Mouse (Mus musculus): Measurements from ENCODE around the gene 9130213A22Rik. TPM values are rescaled to one million over a fixed set of nuclear protein-coding genes. Genes with fewer than 3 reads are reported as not detected.

Gene 9130213A22Rik
- polyA plus RNA-seq, 1 experiment: 0.78 TPM

- no peak for DNase-seq (ENCODE audit: low spot score)
Measured at GRCm38 (mm10) chr11:69106842-69107241, 15.5 kb downstream of the 9130213A22Rik start.

GRCm38 (mm10) chr11:69106299-69106698 is 16.1 kb downstream of the 9130213A22Rik start:
- no peak for DNase-seq (ENCODE audit: low spot score)

GRCm38 (mm10) chr11:69105796-69106195 is 16.6 kb downstream of the 9130213A22Rik start:
- DNase-seq (ENCODE audit: low spot score): no peak

- no peak for DNase-seq (ENCODE audit: low spot score)
Measured at GRCm38 (mm10) chr11:69105227-69105626, 17.2 kb downstream of the 9130213A22Rik start.

GRCm38 (mm10) chr11:69104487-69104886 is 17.9 kb downstream of the 9130213A22Rik start:
- no peak for DNase-seq (ENCODE audit: low spot score)

- DNase-seq (ENCODE audit: low spot score): no peak
Measured at GRCm38 (mm10) chr11:69103531-69104435, 18.6 kb downstream of the 9130213A22Rik start.

- no peak for DNase-seq (ENCODE audit: low spot score)
Measured at GRCm38 (mm10) chr11:69103121-69103520, 19.3 kb downstream of the 9130213A22Rik start.

GRCm38 (mm10) chr11:69102403-69102725 is 20.0 kb downstream of the 9130213A22Rik start:
- no peak for DNase-seq (ENCODE audit: low spot score)

- no peak for DNase-seq (ENCODE audit: low spot score)
Measured at GRCm38 (mm10) chr11:69101604-69102402, 20.6 kb downstream of the 9130213A22Rik start.

- peak; percentile 26 for DNase-seq (ENCODE audit: low spot score)
Measured at GRCm38 (mm10) chr11:69100639-69101360, 21.6 kb downstream of the 9130213A22Rik start.

GRCm38 (mm10) chr11:69099915-69100345 is 22.5 kb downstream of the 9130213A22Rik start:
- DNase-seq (ENCODE audit: low spot score): peak; percentile 79

GRCm38 (mm10) chr11:69099177-69099914 is 23.0 kb downstream of the 9130213A22Rik start:
- no peak for DNase-seq (ENCODE audit: low spot score)

GRCm38 (mm10) chr11:69098762-69099091 is 23.7 kb downstream of the 9130213A22Rik start:
- peak; percentile 92 for DNase-seq (ENCODE audit: low spot score)

- peak; percentile 21 for DNase-seq (ENCODE audit: low spot score)
Measured at GRCm38 (mm10) chr11:69098039-69098761, 24.2 kb downstream of the 9130213A22Rik start.

- peak; percentile 95 for DNase-seq (ENCODE audit: low spot score)
Measured at GRCm38 (mm10) chr11:69096987-69097900, 25.1 kb downstream of the 9130213A22Rik start.

GRCm38 (mm10) chr11:69096360-69096986 is 25.9 kb downstream of the 9130213A22Rik start:
- no peak for DNase-seq (ENCODE audit: low spot score)

- DNase-seq (ENCODE audit: low spot score): no peak
Measured at GRCm38 (mm10) chr11:69095511-69096231, 26.7 kb downstream of the 9130213A22Rik start.

GRCm38 (mm10) chr11:69094697-69095429 is 27.5 kb downstream of the 9130213A22Rik start, which contains the start of gene Per1:
TSS of gene Per1 (plus strand) at chr11:69095217.
- DNase-seq (ENCODE audit: low spot score): peak; percentile 86

All from urinary bladder, adult 2 months (tissue).